ENCODE assay signal across 9 mouse cellular contexts in the genomic region with DNA sequence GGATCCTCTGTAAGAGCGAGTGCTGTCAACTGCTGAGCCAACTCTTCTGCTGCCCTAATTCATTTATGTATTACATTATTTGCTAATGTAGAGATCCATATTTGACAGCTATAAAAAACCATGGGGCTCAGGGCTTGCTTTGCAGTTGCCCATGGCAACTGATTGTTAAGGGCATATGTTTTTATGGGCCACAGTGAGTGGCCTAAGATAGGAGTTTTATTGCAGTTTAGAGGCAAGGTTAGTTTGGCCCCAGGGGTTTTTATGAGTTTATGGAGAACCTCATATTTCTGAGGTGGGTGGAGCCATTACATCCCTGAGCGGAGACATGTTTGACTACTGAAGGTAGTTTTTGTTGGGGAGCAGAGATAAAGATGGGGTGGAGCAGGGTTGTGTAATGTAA. TPM values are rescaled to one million over a fixed set of nuclear protein-coding genes. Genes with fewer than 3 reads are reported as not detected.
DNase-seq lines count a peak whose midpoint lies in the region; ATAC-seq and TF ChIP-seq lines count a peak whose summit lies in the region.
"Had no signal": no experiment of that assay in that cellular context is flagged by ENCODE, and none has a peak within 500 bp of the region (broad histone marks: within the 10 kb centered on the region; RNA-seq: fewer than 3 reads in every experiment).

No protein-coding gene starts in this region.

- no peak for TF ChIP-seq CTCF in left cerebral cortex, adult 2 months (IDR thresholded peaks at IDR 0.05)

- H3K9me3 ChIP-seq in forebrain, embryonic 14.5 days (replicated peaks; ENCODE audit: control insufficient read depth, low read length), result no peaks in the 10 kb centered on the region
- H3K9me3 ChIP-seq in limb, embryonic 14.5 days (ENCODE audit: control insufficient read depth, low read length), result no peaks in the 10 kb centered on the region
- H3K9me3 ChIP-seq in stomach, embryonic 16.5 days (replicated peaks; ENCODE audit: control insufficient read depth, low read length), result no peaks in the 10 kb centered on the region

- no peak for ATAC-seq in forebrain, embryonic 14.5 days
- ATAC-seq in limb, embryonic 14.5 days (ENCODE audit: low FRiP score, low read depth), result no peak
- ATAC-seq in stomach, embryonic 16.5 days (ENCODE audit: insufficient read depth, low FRiP score), result no peak
- ATAC-seq: lung, postnatal 0 days had no signal

- H3K4me1 ChIP-seq in forebrain, embryonic 14.5 days (ENCODE audit: control insufficient read depth, insufficient read depth, low read length), result peaks cover 11% of the 10 kb centered on the region; the same call in 1 of the 2 replicates
- peaks cover 30% of the 10 kb centered on the region for H3K4me1 ChIP-seq in limb, embryonic 14.5 days (ENCODE audit: control insufficient read depth, insufficient read depth, low read length)
- peaks cover 20% of the 10 kb centered on the region for H3K4me1 ChIP-seq in stomach, embryonic 16.5 days (ENCODE audit: control insufficient read depth, insufficient read depth, low read length)

- H3K27me3 ChIP-seq in forebrain, embryonic 14.5 days (replicated peaks; ENCODE audit: control insufficient read depth, insufficient read depth, low read length), result no peaks in the 10 kb centered on the region
- H3K27me3 ChIP-seq in limb, embryonic 14.5 days (ENCODE audit: control insufficient read depth, insufficient read depth, low read length), result no peaks in the 10 kb centered on the region
- no peaks in the 10 kb centered on the region for H3K27me3 ChIP-seq in stomach, embryonic 16.5 days (ENCODE audit: control insufficient read depth, insufficient read depth, low read length)

- peak overlapping the region; percentile 69 for H3K4me2 ChIP-seq in forebrain, embryonic 14.5 days (ENCODE audit: low read length)
- peak overlapping the region; percentile 60 for H3K4me2 ChIP-seq in limb, embryonic 14.5 days (replicated peaks; ENCODE audit: low read depth, low read length, severe bottlenecking)
- H3K4me2 ChIP-seq in stomach, embryonic 16.5 days (ENCODE audit: low read depth, low read length), result peak overlapping the region; percentile 78

- DNase-seq in left cerebral cortex, adult 2 months (ENCODE audit: extremely low spot score in 1 of 2, low spot score in 2 of 2), result no peak
- no peak for DNase-seq in left cerebral cortex, adult 18-20 months (ENCODE audit: low spot score in 2 of 2)
- no peak for DNase-seq in forebrain, embryonic 14.5 days (ENCODE audit: low spot score)
- DNase-seq in limb, embryonic 14.5 days (ENCODE audit: low spot score), result no peak
- DNase-seq in adrenal gland, postnatal 25 days, result no peak
- DNase-seq in kidney, postnatal 25 days, result no peak
- DNase-seq: adrenal gland, postnatal 14 days had no signal

- H3K9ac ChIP-seq in forebrain, embryonic 14.5 days (ENCODE audit: low read length), result no peak overlapping the region
- H3K9ac ChIP-seq in limb, embryonic 14.5 days (ENCODE audit: low read depth, low read length, severe bottlenecking), result no peak overlapping the region
- H3K9ac ChIP-seq in stomach, embryonic 16.5 days (ENCODE audit: low read length), result no peak overlapping the region; the same call in 1 of the 2 replicates

- no peak overlapping the region for H3K27ac ChIP-seq in left cerebral cortex, adult 2 months
- H3K27ac ChIP-seq in forebrain, embryonic 14.5 days (ENCODE audit: low read depth, low read length), result no peak overlapping the region
- H3K27ac ChIP-seq in limb, embryonic 14.5 days (replicated peaks; ENCODE audit: low read depth, low read length), result no peak overlapping the region
- H3K27ac ChIP-seq in stomach, embryonic 16.5 days (ENCODE audit: low read length), result no peak overlapping the region

- WGBS in forebrain, embryonic 14.5 days, result 81% methylated on average over 2 of the region's 2 CpGs
- WGBS in limb, embryonic 14.5 days, result 44% methylated on average over 2 of the region's 2 CpGs
- 60% methylated on average over 2 of the region's 2 CpGs for WGBS in stomach, embryonic 16.5 days

- intact Hi-C loops in left cerebral cortex, adult 2 months (cut with DNase I), result no loop called here

- H3K4me3 ChIP-seq in left cerebral cortex, adult 2 months, result peak overlapping the region; percentile 99; the same call in 1 of the 2 replicates
- H3K4me3 ChIP-seq in forebrain, embryonic 14.5 days (ENCODE audit: low read depth, low read length), result peak overlapping the region; percentile 84; the same call in 1 of the 2 replicates
- peak overlapping the region; percentile 84 for H3K4me3 ChIP-seq in limb, embryonic 14.5 days (replicated peaks; ENCODE audit: low read length)
- peak overlapping the region; percentile 97; the same call in 1 of the 2 replicates for H3K4me3 ChIP-seq in stomach, embryonic 16.5 days (replicated peaks; ENCODE audit: low read length)

- no peak for TF ChIP-seq POLR2A in limb, embryonic 14.5 days (IDR thresholded peaks at IDR 0.05; ENCODE audit: borderline replicate concordance, extremely low read depth, insufficient read depth, insufficient read length)

- H3K36me3 ChIP-seq in forebrain, embryonic 14.5 days (ENCODE audit: control insufficient read depth, insufficient read depth, low read length), result 0 out of 2 replicates have a peak, but pooled peaks cover 7% of the 10 kb centered on the region
- H3K36me3 ChIP-seq in limb, embryonic 14.5 days (ENCODE audit: control insufficient read depth, insufficient read depth, low read length), result peaks cover 9% of the 10 kb centered on the region; the same call in 1 of the 2 replicates
- H3K36me3 ChIP-seq in stomach, embryonic 16.5 days (ENCODE audit: control insufficient read depth, insufficient read depth, low read length), result 0 out of 2 replicates have a peak, but pooled peaks cover 3% of the 10 kb centered on the region

RNA-seq across cellular contexts. Expression of a gene that starts 1.7 kb away (rescaled TPM):
- 10 to 100 TPM; 60.1 to 60.7 TPM for total RNA-seq in left cerebral cortex, adult 2 months (2021)
- total RNA-seq in left cerebral cortex, adult 18-20 months (2021), result 10 to 100 TPM; 62.1 to 64.5 TPM
- polyA plus RNA-seq in forebrain, embryonic 14.5 days (2014; fragmentation: Nextera tagmentation; extraction: Ambion mirVana), result 129 and 140 TPM in 2 replicates
- 115 and 117 TPM in 2 replicates for polyA plus RNA-seq in limb, embryonic 14.5 days (2012; rRNA removed)
- polyA plus RNA-seq in limb, embryonic 14.5 days (2014; fragmentation: Nextera tagmentation; extraction: Ambion mirVana), result 135 and 144 TPM in 2 replicates
- polyA plus RNA-seq in stomach, embryonic 16.5 days (2015; fragmentation: Nextera tagmentation; extraction: Ambion mirVana), result 103 and 109 TPM in 2 replicates
- total RNA-seq in adrenal gland, postnatal 25 days (2021), result 59.4 and 74.9 TPM in 2 replicates
